Mouse (Mus musculus) left cerebral cortex, adult 2 months (tissue): Measurements from ENCODE around the gene Rnf182. TPM values are rescaled to one million over a fixed set of nuclear protein-coding genes. Genes with fewer than 3 reads are reported as not detected.
A peak's percentile ranks its signal among the peaks of the same experiment; 100 is the strongest.

Experiments used
- DNase-seq, 2 experiments: peaks; one replicate each; pipeline ENCODE4 v3.0.0; 2021 to 2022; ENCODE audit warnings: low spot score in 2 of 2, mixed read lengths in 1 of 2; ENCODE audit errors: extremely low spot score in 1 of 2
- H3K27ac ChIP-seq: fragments of 200-600 bp; 2 replicates; pipeline ENCODE4 v1.8.1; 2022
- H3K4me3 ChIP-seq: fragments of 200-600 bp; 2 replicates; pipeline ENCODE4 v1.8.1; 2022
- CTCF ChIP-seq: fragments of 200-600 bp; IDR thresholded peaks from 2 replicates; pipeline ENCODE4 v1.8.1; 2022; ENCODE audit warnings: antibody characterized with exemption, mild to moderate bottlenecking, moderate library complexity
- intact Hi-C: fragments of 180-260 bp; cut with DNase I; formaldehyde crosslinking; loops from one replicate; pipeline ENCODE4 v1.15.1; 2025
- total RNA-seq, 2 experiments: library from RNA; stranded (reverse); gene quantifications; 2 replicates each; pipeline ENCODE4 v1.2.3; 2021

Rnf182 gene
- total RNA-seq, 2 experiments from 2014 or later, result 7.6 to 7.8 TPM

GRCm38 (mm10) chr13:43709529-43709928 is 94.0 kb downstream of the Rnf182 start:
- H3K4me3 ChIP-seq, result no peak overlapping the region
- no peak for DNase-seq
- no peak for TF ChIP-seq CTCF
- no peak overlapping the region for H3K27ac ChIP-seq
- intact Hi-C loops, result no loop called here

DNA sequence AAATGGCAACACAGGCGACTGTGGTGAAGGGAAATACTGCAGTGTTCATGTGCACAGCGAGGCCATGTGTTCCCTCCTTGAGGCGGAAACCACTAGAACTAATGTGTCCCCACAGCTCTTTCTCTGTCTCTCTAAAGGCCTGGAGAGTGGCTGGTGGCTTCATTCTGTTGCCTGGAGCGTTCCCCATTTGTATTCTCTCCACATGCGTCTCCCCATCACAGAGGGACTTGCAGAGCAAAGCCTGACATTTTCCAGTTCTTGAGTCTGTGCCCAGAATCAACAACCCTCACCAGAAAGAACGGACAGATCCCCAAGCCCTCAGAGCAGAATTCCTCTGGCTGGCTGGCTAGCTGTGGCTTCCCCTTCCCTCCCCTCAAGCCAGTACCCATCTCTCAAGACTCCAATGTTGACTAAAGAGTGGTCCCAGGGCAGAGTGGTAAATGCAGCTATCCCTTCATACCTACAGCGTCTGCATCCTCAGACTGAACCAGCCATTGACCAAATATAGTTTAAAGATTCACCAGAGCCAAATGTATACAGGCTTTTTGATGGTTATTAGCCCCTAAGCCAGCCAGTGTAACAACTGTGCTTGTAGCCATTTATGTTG is 96.3 kb downstream of the Rnf182 start:
- H3K27ac ChIP-seq, result no peak overlapping the region
- peak in 1 of 2 experiments; percentile 36 for DNase-seq
- no peak overlapping the region for H3K4me3 ChIP-seq
- no peak for TF ChIP-seq CTCF
- intact Hi-C loops, result no loop called here

DNA sequence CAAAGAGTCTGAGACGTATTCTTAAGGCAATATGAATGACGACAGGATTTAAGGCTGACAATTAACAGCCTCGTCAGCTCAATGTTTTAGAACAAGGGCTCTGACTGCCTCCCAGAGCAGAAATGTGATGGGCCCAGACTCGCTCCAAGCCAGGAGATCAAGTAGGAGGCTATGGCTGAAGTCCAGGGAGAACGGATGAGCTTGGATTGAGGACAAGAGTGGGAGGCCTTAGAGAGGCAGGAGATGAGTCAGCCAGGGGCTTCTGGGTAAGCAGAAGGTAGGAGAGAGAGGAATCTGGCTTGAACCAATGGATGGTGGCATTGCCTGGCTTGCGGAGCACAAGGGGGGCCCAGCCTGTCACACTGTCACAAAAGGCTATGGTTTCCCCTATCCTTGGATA is 99.2 kb downstream of the Rnf182 start:
- DNase-seq, result peak in 1 of 2 experiments; percentile 63
- intact Hi-C loops, result no loop called here
- Histone ChIP-seq H3K27ac (no peak overlapping the region), H3K4me3 (no peak overlapping the region)
- no peak for TF ChIP-seq CTCF

- Histone ChIP-seq H3K4me3 (no peak overlapping the region), H3K27ac (no peak overlapping the region)
- intact Hi-C loops, result no loop called here
- no peak for TF ChIP-seq CTCF
- no peak for DNase-seq
Observed at GRCm38 (mm10) chr13:43715466-43715865, 100.0 kb downstream of the Rnf182 start.

DNA sequence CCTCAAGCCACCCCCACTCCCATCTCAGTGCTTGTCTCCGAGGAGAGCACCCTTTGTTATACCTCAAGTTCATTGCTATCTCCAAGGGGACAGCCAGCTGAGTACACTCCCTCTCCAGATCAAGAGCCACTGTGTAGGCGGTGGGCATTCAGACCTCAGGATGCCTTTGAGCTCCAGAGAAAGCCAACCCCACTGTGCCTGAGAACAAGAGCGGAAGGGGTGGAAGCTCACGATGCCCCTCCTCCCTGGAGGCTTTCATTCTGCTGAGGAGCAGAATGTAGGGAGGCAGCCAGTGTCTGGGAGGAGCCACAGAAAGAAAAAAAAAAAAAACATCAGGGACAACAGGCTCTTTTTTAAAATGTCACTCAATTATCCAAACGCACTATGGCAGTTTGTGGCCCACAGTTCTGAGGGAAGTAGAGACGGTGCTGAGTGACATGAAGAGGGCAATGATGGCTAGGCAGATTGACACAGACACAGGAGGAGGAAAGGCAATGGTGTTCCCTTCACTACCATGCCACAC is 101.1 kb downstream of the Rnf182 start:
- no peak overlapping the region for H3K4me3 ChIP-seq
- TF ChIP-seq CTCF, result no peak
- no peak overlapping the region for H3K27ac ChIP-seq
- intact Hi-C loops, result no loop called here
- no peak for DNase-seq

DNA sequence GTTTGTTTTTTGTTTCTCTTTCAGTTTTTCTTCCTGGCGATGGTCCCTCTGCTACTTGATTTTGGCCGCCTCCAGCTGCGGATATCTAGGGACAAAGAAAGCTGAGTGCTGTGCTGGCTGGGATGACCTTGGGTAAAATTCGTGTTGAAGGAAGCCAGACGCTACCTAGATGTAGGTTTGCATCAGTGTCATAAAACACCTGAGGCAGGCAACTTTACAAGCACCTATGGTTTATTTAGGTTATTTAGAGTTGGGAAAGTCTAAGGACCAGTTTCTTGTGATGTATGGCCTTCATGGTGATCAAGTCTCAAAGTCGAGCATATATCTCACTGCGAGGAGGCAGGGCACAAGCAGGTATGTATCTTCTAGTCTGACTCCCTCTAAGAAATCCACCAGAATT is 102.7 kb downstream of the Rnf182 start:
- H3K27ac ChIP-seq, result no peak overlapping the region
- no peak for TF ChIP-seq CTCF
- H3K4me3 ChIP-seq, result no peak overlapping the region
- intact Hi-C loops, result no loop called here
- no peak for DNase-seq

DNA sequence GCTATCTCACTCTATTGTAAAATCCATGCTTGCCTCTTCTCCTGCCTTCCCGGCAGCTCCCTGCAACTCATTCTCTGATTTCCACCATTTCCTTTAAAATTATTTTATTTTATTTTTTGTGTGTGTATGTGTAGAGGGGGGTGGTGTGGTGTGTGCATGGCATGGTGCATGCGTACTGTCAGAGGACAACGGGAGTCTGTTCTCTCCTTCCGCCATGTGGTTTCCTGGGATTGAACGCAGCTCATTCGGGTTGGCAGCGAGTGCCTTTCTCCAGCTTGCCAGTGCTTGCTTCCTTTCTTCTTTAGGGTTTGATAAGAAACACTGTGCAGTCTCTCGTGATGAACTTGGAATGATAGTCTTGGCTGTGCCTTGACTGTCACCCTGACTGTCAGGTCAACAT is 105.0 kb downstream of the Rnf182 start:
- TF ChIP-seq CTCF, result no peak
- intact Hi-C loops, result no loop called here
- no peak overlapping the region for H3K27ac ChIP-seq
- H3K4me3 ChIP-seq, result no peak overlapping the region
- DNase-seq, result no peak

Other genes starting within 250 kb of the Rnf182 start
- gene Nol7, start 217.3 kb upstream of the Rnf182 start, total RNA-seq, result 10 to 100 TPM; 61.1 to 72.1 TPM
- gene Ranbp9, start 134.4 kb upstream of the Rnf182 start, total RNA-seq, result 100 to 1,000 TPM; 102 to 105 TPM
- 10 to 100 TPM; 15.8 to 17.8 TPM for gene Mcur1, start 55.5 kb upstream of the Rnf182 start, total RNA-seq
- gene Cd83, start 169.1 kb downstream of the Rnf182 start, total RNA-seq, result 1 to 10 TPM; 8.0 to 9.4 TPM